Mouse (Mus musculus) kidney, postnatal 10 days (tissue): ENCODE measurements around the gene 4931428F04Rik.

Experiments
- DNase-seq: peaks from one replicate; pipeline ENCODE4 v3.0.0; 2021; ENCODE audit warnings: mixed read lengths

The 4931428F04Rik gene

GRCm38 (mm10) chr8:105285514-105285913 lies 4.2 kb downstream of the 4931428F04Rik start:
- no peak for DNase-seq

DNA sequence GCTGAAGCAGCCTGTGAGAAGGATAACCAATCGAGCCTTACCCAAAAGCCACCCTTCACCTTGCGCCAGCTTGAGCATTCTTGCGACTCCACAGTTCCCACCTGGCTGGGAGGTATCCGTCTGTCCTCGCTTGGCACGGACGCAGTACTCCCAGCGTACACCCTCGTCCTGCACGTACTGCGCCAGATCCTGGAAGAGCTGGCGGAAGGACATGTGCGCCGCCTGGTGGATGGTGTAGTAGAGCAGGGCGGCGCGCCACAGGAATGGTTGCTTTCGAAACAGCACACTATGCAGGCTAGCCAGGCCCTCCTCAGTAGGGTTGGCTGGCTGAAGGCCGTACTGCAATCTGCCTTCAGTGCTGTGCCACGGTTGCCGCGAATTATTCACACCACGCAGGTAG lies 6.6 kb downstream of the 4931428F04Rik start:
- DNase-seq: peak; percentile 71

DNA sequence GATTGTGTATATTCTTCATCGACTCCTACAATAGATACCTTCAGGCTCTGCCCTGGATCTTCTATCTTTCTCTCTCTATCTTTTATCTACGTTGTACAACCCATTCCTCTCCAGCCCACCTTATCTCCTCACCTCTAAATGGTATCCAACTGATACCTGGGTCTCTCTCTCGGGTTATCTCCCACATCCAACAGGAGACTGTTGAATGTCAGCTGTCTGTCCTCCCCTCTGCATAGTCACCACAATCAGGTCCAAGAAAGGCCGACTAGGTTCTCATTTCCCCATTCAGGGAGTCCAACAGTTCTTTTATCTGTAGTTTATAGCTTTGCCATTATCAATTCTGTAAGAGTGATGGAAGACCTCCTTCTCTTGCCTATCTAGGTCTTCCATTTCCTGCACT lies 7.4 kb downstream of the 4931428F04Rik start:
- DNase-seq: no peak

- no peak for DNase-seq
Observed at GRCm38 (mm10) chr8:105281821-105282220, 7.8 kb downstream of the 4931428F04Rik start.

DNA sequence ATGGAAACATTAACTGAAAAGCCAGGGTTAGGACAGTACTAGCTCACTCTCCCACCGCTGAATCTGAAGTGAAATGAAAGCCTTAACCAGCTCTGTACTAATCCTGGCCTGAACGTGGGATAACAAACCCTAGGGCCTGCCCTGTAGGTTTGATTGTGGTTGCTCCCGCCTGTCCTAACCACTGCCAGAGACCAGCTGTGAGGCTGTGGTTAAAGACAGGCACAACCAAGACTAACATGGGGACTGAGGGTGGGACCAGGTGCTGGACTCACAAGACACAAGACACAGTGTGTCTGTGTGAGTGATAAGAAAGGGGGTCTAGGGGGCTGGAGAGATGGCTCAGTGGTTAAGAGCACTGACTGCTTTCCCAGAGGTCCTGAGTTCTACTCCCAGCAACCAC lies 9.1 kb downstream of the 4931428F04Rik start:
- no peak for DNase-seq

DNA sequence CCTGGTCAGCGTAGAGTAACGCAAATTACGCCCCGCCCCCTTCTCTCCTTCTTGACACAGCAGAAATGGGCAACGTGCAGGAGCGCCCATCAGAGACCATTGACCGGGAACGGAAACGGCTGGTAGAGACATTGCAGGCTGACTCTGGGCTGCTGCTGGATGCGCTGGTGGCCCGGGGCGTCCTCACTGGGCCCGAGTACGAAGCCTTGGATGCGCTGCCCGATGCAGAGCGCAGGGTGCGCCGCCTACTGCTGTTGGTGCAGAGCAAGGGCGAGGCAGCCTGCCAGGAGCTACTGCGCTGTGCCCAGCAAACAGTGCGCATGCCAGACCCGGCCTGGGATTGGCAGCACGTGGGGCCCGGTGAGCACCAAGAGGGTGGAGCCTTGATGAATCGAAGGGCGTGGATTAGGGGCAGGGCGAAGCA lies 10.7 kb downstream of the 4931428F04Rik start:
- peak; percentile 81 for DNase-seq

DNA sequence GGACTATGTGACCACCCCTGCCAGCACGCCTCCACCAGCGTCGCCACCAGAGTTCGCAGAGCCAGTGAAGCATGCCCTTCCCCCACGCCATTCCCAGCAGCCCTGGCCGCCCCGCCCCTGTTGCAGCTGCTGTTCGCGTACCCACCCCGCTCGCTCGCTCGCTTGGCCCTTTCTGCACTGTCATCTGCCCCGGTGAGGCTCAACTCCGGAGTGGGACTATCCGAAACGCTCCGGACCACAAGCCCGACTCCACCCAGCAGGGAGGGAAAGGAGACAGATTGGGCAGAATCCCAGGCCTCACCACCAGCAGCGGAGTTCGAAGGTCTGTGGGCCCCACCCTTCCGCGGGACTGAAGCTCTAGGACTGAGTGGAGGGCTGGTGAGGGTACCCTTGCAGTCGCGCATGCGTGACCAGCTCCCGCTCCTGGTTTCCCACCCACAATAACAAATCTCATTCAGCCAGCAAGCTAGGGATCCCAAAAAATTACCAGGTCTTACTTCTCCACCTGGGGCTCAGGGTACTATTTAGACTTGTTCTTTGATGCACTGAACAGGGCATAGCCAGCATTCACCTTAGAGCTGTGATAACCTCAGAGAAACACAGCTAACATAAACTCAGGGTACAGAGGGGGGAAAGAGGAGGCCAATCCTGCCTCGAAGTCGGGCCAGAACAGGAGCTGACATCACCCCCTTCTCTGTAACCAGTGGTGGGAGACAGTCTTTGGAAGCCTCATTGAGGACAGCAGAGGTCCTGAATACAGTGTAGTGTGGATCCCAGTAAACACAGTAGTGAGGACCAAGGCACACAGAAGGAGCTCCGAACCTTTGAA lies 13.2 kb downstream of the 4931428F04Rik start:
- peak; percentile 78 for DNase-seq

DNA sequence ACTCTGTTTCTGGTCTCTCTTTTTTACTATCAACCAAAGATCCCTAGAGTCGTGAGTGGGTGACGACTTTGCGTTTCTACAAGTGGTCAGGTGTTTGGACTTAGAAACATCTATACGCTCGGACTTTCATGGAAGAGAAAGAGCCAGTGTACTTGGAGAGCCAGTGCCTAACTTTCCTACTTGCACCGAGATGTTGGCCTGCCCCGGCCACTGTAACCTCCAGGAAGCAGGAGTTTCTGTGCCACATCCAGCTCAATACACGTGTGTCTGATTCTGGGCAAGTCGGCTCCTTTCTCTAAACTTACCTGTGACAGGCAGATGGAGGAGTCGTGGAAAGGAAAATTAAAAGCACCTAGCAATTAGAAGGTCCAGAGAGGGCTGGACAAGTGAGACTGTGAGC lies 13.8 kb downstream of the 4931428F04Rik start, which contains the start of gene Nol3:
Gene Nol3, plus strand, starts transcription at position 301 of the 400 bp plus-strand sequence.
- no peak for DNase-seq

DNA sequence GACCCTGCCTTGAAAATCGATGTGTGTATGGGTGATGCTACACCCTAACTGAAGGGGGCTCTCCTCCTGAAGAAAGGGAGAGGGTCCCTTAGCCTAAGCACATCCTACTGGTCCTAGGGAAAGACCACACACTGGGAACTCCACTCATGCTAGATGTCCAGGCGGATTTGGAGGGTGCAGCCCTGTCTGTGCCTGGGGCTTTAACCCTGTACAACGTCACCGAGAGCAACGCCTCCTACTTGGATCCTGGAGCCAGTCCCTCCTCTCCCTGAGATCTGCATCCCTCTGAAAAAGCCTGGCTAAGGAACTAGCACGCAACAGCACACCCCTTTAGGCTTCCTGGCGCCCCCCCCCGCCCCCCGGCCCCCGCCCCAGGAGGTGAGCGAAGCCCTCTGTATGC lies 14.3 kb downstream of the 4931428F04Rik start:
- no peak for DNase-seq

GRCm38 (mm10) chr8:105270916-105271186 lies 18.8 kb downstream of the 4931428F04Rik start:
- DNase-seq: no peak

DNA sequence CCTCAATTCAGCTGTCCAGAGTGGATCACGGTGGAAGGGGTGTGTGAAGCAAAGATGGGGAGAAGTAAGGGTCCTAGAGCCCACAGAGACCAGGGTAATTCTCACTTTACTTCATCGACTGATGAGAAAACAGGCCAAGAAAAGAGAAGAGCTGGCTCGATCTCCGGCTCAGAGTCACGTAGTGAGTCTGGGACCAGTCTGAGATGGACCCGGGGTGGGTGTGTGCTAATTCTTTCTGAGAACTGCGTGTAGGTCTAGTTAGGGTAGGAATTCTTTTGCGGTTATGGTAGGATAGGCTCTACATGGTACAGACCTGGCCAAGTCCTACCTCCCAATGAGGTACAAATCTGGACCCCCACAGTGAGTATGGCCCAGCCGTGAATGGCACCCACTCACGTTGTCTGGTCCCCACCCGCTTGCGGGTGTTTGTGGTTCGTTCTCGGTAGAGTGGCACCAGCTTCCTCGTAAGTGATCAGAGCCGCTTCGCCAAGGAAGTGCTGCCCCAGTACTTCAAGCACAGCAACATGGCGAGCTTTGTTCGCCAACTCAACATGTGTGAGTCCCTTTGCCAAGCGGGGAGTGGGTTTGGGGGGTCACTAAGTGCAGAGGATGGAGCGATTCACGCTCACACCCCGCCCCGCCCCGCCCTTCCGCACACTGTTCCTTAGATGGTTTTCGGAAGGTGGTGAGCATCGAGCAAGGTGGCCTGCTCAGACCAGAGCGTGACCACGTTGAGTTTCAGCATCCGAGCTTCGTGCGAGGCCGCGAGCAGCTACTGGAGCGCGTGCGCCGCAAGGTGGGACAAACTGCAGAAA lies 19.4 kb downstream of the 4931428F04Rik start:
- no peak for DNase-seq

DNA sequence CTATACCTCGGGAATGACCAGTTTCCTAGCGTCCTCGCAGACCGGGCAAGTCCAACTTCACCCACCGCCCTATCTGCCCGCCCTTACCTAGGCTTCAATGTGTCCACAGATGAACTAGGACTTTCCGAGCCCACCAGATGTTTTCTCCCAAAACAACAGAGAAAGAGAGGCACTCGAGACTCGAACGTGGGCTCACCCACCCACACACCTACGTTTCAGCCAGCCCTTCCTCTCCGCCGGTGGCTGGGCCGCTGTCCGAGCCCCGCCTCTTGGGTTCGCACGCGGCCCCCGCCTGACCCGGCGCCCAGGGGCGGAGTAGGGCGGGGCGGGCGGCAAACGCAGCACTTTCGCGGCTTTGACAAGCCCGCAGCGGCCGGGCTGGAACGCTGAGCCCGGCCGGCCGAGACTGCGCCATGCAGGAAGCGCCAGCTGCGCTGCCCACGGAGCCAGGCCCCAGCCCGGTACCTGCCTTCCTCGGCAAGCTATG lies 20.2 kb downstream of the 4931428F04Rik start, which contains the start of gene Hsf4:
Gene Hsf4, plus strand, starts transcription at position 341 of the 487 bp plus-strand sequence.
- DNase-seq: peak; percentile 76

DNA sequence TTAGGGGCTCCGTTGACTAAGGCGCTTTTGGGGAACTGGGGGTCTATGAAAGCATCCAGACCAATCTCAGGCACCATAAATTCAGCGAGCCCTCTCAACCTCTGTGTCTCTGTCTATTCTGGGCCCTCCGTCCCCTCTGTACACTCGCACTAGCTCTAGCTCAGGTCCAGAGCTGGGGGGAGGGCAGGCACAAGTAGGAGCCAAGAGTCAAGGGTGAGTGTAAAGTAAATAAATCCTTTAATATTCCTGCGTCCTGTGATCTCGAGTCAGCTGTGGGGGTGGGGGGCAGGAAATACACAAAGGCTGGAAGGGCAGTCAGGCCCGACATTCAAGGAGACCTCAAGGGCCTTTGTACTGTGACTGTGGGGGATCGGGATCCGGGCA lies 20.6 kb downstream of the 4931428F04Rik start:
- DNase-seq: peak; percentile 57

GRCm38 (mm10) chr8:105268342-105269074 lies 21.2 kb downstream of the 4931428F04Rik start:
- peak; percentile 66 for DNase-seq

GRCm38 (mm10) chr8:105266775-105267174 lies 22.9 kb downstream of the 4931428F04Rik start:
- no peak for DNase-seq

GRCm38 (mm10) chr8:105265128-105265527 lies 24.5 kb downstream of the 4931428F04Rik start:
- peak; percentile 41 for DNase-seq

- DNase-seq: peak; percentile 88
Observed at GRCm38 (mm10) chr8:105264024-105264982, 25.4 kb downstream of the 4931428F04Rik start, which contains the start of the genes Tradd and Fbxl8. Tradd (minus strand) TSS chr8:105264609. Fbxl8 (plus strand) TSS chr8:105264648.

- no peak for DNase-seq
Observed at GRCm38 (mm10) chr8:105263244-105263912, 26.3 kb downstream of the 4931428F04Rik start.

DNA sequence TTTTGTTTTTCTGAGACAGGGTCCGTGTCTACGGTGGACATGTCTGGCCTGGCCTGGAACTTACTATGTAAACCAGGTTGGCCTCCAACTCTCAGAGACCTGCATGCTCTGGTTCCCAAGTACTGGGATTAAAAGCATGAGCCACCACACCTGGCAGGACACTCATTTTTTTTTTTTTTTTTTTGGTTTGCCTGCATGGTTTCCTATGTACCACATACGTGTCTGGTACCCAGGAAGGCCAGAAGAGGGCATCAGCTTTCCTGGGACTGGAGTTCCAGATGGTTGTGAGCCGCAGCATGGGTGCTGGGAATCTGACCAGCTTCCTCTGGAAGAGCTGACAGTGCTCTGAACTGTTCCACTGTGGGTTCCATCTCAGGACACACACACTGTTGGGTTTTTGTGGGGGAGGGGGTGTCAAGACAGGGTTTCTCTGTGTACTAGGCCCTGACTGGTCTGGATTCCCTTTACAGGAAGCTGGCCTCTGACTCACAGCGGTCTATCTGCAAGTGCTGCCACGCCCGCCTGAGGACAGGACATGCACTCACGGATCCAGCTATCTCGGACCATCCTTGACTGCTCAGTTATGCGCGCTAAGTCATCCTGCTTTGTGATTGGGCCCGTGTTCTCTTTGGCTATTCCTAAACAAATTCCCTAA lies 28.2 kb downstream of the 4931428F04Rik start:
- DNase-seq: no peak

DNA sequence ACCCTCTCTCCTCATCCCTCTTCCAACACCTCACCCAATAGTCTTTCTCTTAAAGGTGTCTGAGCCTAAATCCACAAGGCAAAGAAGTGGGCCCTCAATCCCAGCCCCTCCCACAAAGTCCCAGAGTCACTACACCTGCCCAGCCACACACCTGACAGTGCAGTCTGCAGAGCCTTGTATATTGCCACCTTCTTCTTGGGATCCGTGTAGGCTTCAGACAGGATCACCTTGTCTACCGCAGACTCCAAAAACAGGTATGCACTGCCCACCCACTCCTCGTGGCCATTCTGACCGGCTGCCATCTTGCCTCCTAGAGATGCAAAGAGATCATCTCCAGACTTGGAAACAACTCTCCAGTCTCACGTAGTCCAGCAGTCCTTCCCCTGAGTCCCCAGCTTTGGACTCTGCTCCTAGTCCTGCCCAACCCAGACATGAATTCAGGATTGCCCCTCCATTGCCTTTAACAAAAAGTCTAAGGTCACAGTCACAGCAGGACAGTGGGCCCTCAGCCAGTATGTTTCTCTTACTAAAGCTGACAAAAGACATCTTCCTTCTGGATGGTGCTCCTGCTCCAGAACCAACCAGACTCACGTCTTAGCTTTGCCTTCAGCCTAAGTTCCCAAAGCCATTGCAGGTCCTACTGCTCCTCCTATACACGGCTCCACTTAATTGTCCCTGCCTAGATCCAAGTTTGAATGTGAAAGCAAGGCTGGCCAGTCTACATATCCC lies 29.1 kb downstream of the 4931428F04Rik start:
- DNase-seq: no peak
